13 mouse cellular contexts compared by ENCODE assay signal in the genomic region with DNA sequence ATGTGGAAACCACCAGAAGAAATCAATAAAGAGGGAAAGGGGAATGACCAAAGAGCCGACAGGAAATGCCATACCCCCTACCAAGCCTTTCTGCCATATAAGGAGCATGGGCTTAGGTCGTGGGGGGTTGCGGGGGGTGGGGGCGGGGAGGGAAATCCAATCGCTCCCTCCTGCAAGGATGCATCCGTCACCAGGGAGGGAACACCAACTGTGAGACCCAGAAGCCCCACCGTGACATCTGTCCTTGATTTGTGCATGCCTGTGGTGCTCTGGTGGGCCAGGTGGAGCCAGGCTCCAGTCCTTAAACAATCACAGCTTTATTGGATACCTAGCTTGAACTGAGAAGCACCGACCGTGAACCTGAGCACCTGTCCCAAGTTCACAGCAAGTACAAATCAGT. TPM values are rescaled to one million over a fixed set of nuclear protein-coding genes. Genes with fewer than 3 reads are reported as not detected.
DNase-seq lines count a peak whose midpoint lies in the region; ATAC-seq and TF ChIP-seq lines count a peak whose summit lies in the region.
"Had no signal": no experiment of that assay in that cellular context is flagged by ENCODE, and none has a peak within 500 bp of the region (broad histone marks: within the 10 kb centered on the region; RNA-seq: fewer than 3 reads in every experiment).

No protein-coding gene starts in this region.

- no peak overlapping the region for H3K27ac ChIP-seq in kidney, embryonic 14.5 days (ENCODE audit: low read depth, low read length)
- no peak overlapping the region for H3K27ac ChIP-seq in hindbrain, embryonic 16.5 days (ENCODE audit: low read depth, low read length)

- no peak for DNase-seq in kidney, adult 9 months
- DNase-seq in embryo, embryonic 9.5 days (ENCODE audit: extremely low spot score) = peak; percentile 42
- no peak for DNase-seq in spleen, postnatal 10 days (ENCODE audit: low spot score in 2 of 2)
- DNase-seq in retina, embryonic 14.5 days (ENCODE audit: low spot score) = no peak
- DNase-seq in right cerebral cortex, postnatal 36 days (ENCODE audit: low spot score in 2 of 2) = no peak
- DNase-seq: adrenal gland, postnatal 10 days; cerebellum, adult 18-20 months; gastrocnemius, postnatal 25 days had no signal

- no peak overlapping the region for H3ac ChIP-seq in myocyte (ENCODE audit: control insufficient read depth, insufficient read length)

- H3K27me3 ChIP-seq in kidney, embryonic 14.5 days (ENCODE audit: control insufficient read depth, insufficient read depth, low read length) = no peaks in the 10 kb centered on the region
- no peaks in the 10 kb centered on the region for H3K27me3 ChIP-seq in hindbrain, embryonic 16.5 days (replicated peaks; ENCODE audit: control insufficient read depth, insufficient read depth, low read length)
- no peaks in the 10 kb centered on the region for H3K27me3 ChIP-seq in myocyte (ENCODE audit: control insufficient read depth, insufficient read depth, insufficient read length)

- TF ChIP-seq POLR2A in myocyte (IDR thresholded peaks at IDR 0.05; ENCODE audit: insufficient read length, low read depth) = no peak

- ATAC-seq in kidney, embryonic 14.5 days (ENCODE audit: low FRiP score, low TSS enrichment) = peak; percentile 51; the same call in 1 of the 2 replicates
- no peak for ATAC-seq in hindbrain, embryonic 16.5 days
- ATAC-seq: inflammation-experienced regulatory T-cells, adult 6 months; lung, postnatal 0 days had no signal

- H3K4me1 ChIP-seq in kidney, embryonic 14.5 days (ENCODE audit: control insufficient read depth, insufficient read depth, low read length) = peaks cover 46% of the 10 kb centered on the region
- H3K4me1 ChIP-seq in hindbrain, embryonic 16.5 days (ENCODE audit: control insufficient read depth, insufficient read depth, low read depth, low read length) = peaks cover 16% of the 10 kb centered on the region

- no peaks in the 10 kb centered on the region for H3K36me3 ChIP-seq in kidney, embryonic 14.5 days (ENCODE audit: control insufficient read depth, insufficient read depth, low read length)
- no peaks in the 10 kb centered on the region for H3K36me3 ChIP-seq in hindbrain, embryonic 16.5 days (ENCODE audit: control insufficient read depth, insufficient read depth, low read length)
- no peaks in the 10 kb centered on the region for H3K36me3 ChIP-seq in myocyte (ENCODE audit: control insufficient read depth, insufficient read depth)

- H3K9ac ChIP-seq in kidney, embryonic 14.5 days (ENCODE audit: low read depth, low read length) = no peak overlapping the region
- H3K9ac ChIP-seq in hindbrain, embryonic 16.5 days (ENCODE audit: low read depth, low read length) = no peak overlapping the region

- H3K4me3 ChIP-seq in kidney, embryonic 14.5 days (ENCODE audit: low read length) = no peak overlapping the region
- H3K4me3 ChIP-seq in hindbrain, embryonic 16.5 days (ENCODE audit: low read length) = no peak overlapping the region
- H3K4me3 ChIP-seq in myocyte = no peak overlapping the region

- 7% methylated on average over 9 of the region's 9 CpGs for WGBS in kidney, embryonic 14.5 days
- WGBS in hindbrain, embryonic 16.5 days = 26% methylated on average over 8 of the region's 9 CpGs

- no peak overlapping the region for H3K4me2 ChIP-seq in kidney, embryonic 14.5 days (replicated peaks; ENCODE audit: low read depth, low read length)
- peak overlapping the region; percentile 25; the same call in 1 of the 2 replicates for H3K4me2 ChIP-seq in hindbrain, embryonic 16.5 days (ENCODE audit: low read length)
- no peak overlapping the region for H3K4me2 ChIP-seq in myocyte (ENCODE audit: low read depth)

- H3K79me2 ChIP-seq in myocyte (ENCODE audit: control insufficient read depth, insufficient read depth) = peaks cover 77% of the 10 kb centered on the region

- H3K9me3 ChIP-seq in kidney, embryonic 14.5 days (ENCODE audit: control insufficient read depth, low read length) = no peaks in the 10 kb centered on the region
- H3K9me3 ChIP-seq in hindbrain, embryonic 16.5 days (ENCODE audit: control insufficient read depth, low read length) = no peaks in the 10 kb centered on the region

TF ChIP-seq in myocyte, 11 proteins besides CTCF, POLR2A, EP300 and RAD21:
- TF ChIP-seq USF1 (IDR thresholded peaks at IDR 0.05; ENCODE audit: low read depth) = no peak
- no peak for TF ChIP-seq SRF (IDR thresholded peaks at IDR 0.05; ENCODE audit: control insufficient read depth, insufficient read length, low read depth)
- no peak for TF ChIP-seq CEBPB (IDR thresholded peaks at IDR 0.05; ENCODE audit: insufficient read depth, poor library complexity, severe bottlenecking)
- no peak for TF ChIP-seq MAX (IDR thresholded peaks at IDR 0.05; ENCODE audit: low read depth)
- no peak for TF ChIP-seq REST (IDR thresholded peaks at IDR 0.05; ENCODE audit: insufficient read depth, insufficient read length)
- peak in 2 of 3 experiments; percentile 41 to 72 for TF ChIP-seq MYOG (IDR thresholded peaks at IDR 0.05; ENCODE audit: control insufficient read depth in 1 of 3, insufficient read depth in 1 of 3, insufficient read length in 2 of 3, low read depth in 2 of 3)
- TF ChIP-seq TCF3 (IDR thresholded peaks at IDR 0.05; ENCODE audit: insufficient read length, low read depth) = no peak
- TF ChIP-seq TCF12 (IDR thresholded peaks at IDR 0.05; ENCODE audit: insufficient read depth, poor library complexity, severe bottlenecking) = no peak
- TF ChIP-seq MYOD1 (IDR thresholded peaks at IDR 0.05; ENCODE audit: control insufficient read depth in 1 of 3, insufficient read length in 2 of 3, low read depth in 2 of 3) = peak in 2 of 3 experiments; percentile 32 to 34
- no peak for TF ChIP-seq POLR2AphosphoS2 (IDR thresholded peaks at IDR 0.05; ENCODE audit: insufficient read length, low read depth)
- no peak for TF ChIP-seq E2F4 (IDR thresholded peaks at IDR 0.05; ENCODE audit: insufficient read depth)

RNA-seq across cellular contexts. Expression of a gene that starts 24.7 kb away (rescaled TPM):
- polyA plus RNA-seq in kidney, embryonic 14.5 days (2014; fragmentation: Nextera tagmentation; extraction: Ambion mirVana) = 20.1 and 36.9 TPM in 2 replicates
- 12.1 and 14.3 TPM in 2 replicates for polyA plus RNA-seq in hindbrain, embryonic 16.5 days (2015; fragmentation: Nextera tagmentation; extraction: Ambion mirVana)
- 24.3 TPM for polyA plus RNA-seq in myocyte (2012; fragmentation: generic; extraction: Trizol)
- polyA plus RNA-seq: inflammation-experienced regulatory T-cells, adult 6 months had no signal
